Mouse (Mus musculus) lung, postnatal 0 days (tissue): ENCODE results near the gene Apon. TPM values are rescaled to one million over a fixed set of nuclear protein-coding genes. Genes with fewer than 3 reads are reported as not detected.

Experiments
- ATAC-seq: fragments of 200-750 bp; cut with Nextera tagmentation; 2 replicates; pipeline ENCODE4 v1.8.0; 2017; ENCODE audit warnings: moderate library complexity
- DNase-seq: peaks from one replicate; pipeline ENCODE4 v3.0.0-alpha.2; 2016; ENCODE audit warnings: low spot score
- H3K27ac ChIP-seq: fragments of 300-500 bp; sonication (generic); 2 replicates; pipeline ENCODE4 v1.5.1; 2014; ENCODE audit warnings: antibody characterized with exemption, mild to moderate bottlenecking, low read length, mixed read lengths
- H3K27me3 ChIP-seq: fragments of 300-500 bp; sonication (generic); replicated peaks from 2 replicates; pipeline ENCODE4 v1.6.1; 2014; ENCODE audit warnings: low read length, mixed read lengths; ENCODE audit not compliant: insufficient read depth
- H3K36me3 ChIP-seq: fragments of 300-500 bp; sonication (generic); 2 replicates; pipeline ENCODE4 v1.6.1; 2014; ENCODE audit warnings: low read length, mixed read lengths; ENCODE audit not compliant: insufficient read depth
- H3K4me1 ChIP-seq: fragments of 300-500 bp; sonication (generic); 2 replicates; pipeline ENCODE4 v1.6.1; 2014; ENCODE audit warnings: antibody characterized with exemption, low read depth, low read length, mixed read lengths; ENCODE audit not compliant: insufficient read depth
- H3K4me2 ChIP-seq: fragments of 300-500 bp; sonication (generic); replicated peaks from 2 replicates; pipeline ENCODE4 v1.6.1; 2014; ENCODE audit warnings: low read depth, mild to moderate bottlenecking, low read length, moderate library complexity, mixed read lengths
- H3K4me3 ChIP-seq: fragments of 300-500 bp; sonication (generic); 2 replicates; pipeline ENCODE4 v1.5.1; 2014; ENCODE audit warnings: low read depth, low read length
- H3K9ac ChIP-seq: fragments of 300-500 bp; sonication (generic); replicated peaks from 2 replicates; pipeline ENCODE4 v1.6.1; 2014; ENCODE audit warnings: low read depth, mild to moderate bottlenecking
- H3K9me3 ChIP-seq: fragments of 300-500 bp; sonication (generic); 2 replicates; pipeline ENCODE4 v1.6.1; 2016; ENCODE audit warnings: low read length, mixed read lengths
- CTCF ChIP-seq: IDR thresholded peaks from 2 replicates; pipeline ENCODE4 v1.5.1; 2016; ENCODE audit warnings: antibody characterized with exemption, mild to moderate bottlenecking
- EP300 ChIP-seq: IDR thresholded peaks from 2 replicates; pipeline ENCODE4 v1.6.1; 2016; ENCODE audit warnings: antibody characterized with exemption, mild to moderate bottlenecking, control low read depth
- WGBS: fragments of 180-500 bp; shearing (Covaris S2); extraction: QIAGEN DNeasy Blood & Tissue Kit; methylation state at CpG from one replicate; pipeline ENCODE4 v1.1.7; 2014; 5-methylcytosine and 5-hydroxymethylcytosine counted together
- polyA plus RNA-seq: library from polyadenylated mRNA; unstranded; fragments of >200 nt; fragmentation: Nextera tagmentation; extraction: Ambion mirVana; gene quantifications from 2 replicates; pipeline ENCODE4 v1.2.1, GENCODE M21; 2015

Gene Apon
- polyA plus RNA-seq, 1 experiment from 2014 or later, result not detected

- Histone ChIP-seq H3K9me3 (no peaks in the 10 kb centered on the region), H3K36me3 (no peaks in the 10 kb centered on the region), H3K9ac (no peak overlapping the region), H3K4me2 (no peak overlapping the region), H3K27ac (no peak overlapping the region), H3K4me3 (no peak overlapping the region), H3K4me1 (no peaks in the 10 kb centered on the region), H3K27me3 (no peaks in the 10 kb centered on the region)
- ATAC-seq (no peak), DNase-seq (no peak)
- WGBS, result 76% methylated on average over 18 of the region's 18 CpGs
- TF ChIP-seq EP300, result no peak
- TF ChIP-seq CTCF, result no peak
These were observed 13.8 kb upstream of the Apon start for GRCm38 (mm10) chr10:128240131-128240530.

- Histone ChIP-seq H3K9ac (no peak overlapping the region), H3K4me2 (no peak overlapping the region), H3K36me3 (no peaks in the 10 kb centered on the region), H3K27ac (no peak overlapping the region), H3K27me3 (no peaks in the 10 kb centered on the region), H3K9me3 (no peaks in the 10 kb centered on the region), H3K4me1 (no peaks in the 10 kb centered on the region), H3K4me3 (no peak overlapping the region)
- DNase-seq (no peak), ATAC-seq (no peak)
- WGBS, result 86% methylated on average over 8 of the region's 8 CpGs
- TF ChIP-seq EP300, result no peak
- no peak for TF ChIP-seq CTCF
These were observed 10.6 kb upstream of the Apon start for GRCm38 (mm10) chr10:128243252-128243651.

- DNase-seq (no peak), ATAC-seq (no peak)
- Histone ChIP-seq H3K36me3 (no peaks in the 10 kb centered on the region), H3K4me1 (no peaks in the 10 kb centered on the region), H3K27me3 (no peaks in the 10 kb centered on the region), H3K27ac (no peak overlapping the region), H3K4me2 (no peak overlapping the region), H3K4me3 (no peak overlapping the region), H3K9ac (no peak overlapping the region), H3K9me3 (no peaks in the 10 kb centered on the region)
- TF ChIP-seq CTCF (no peak), EP300 (no peak)
- WGBS, result 91% methylated on average over 15 of the region's 15 CpGs
These were observed 9.8 kb upstream of the Apon start for GRCm38 (mm10) chr10:128244121-128244520.

GRCm38 (mm10) chr10:128247020-128247732, 6.7 kb upstream of the Apon start:
- TF ChIP-seq CTCF, result no peak
- TF ChIP-seq EP300, result peak; percentile 76
- H3K27ac ChIP-seq, result peak overlapping the region; percentile 82
- no peak overlapping the region for H3K9ac ChIP-seq
- WGBS, result 73% methylated on average over 17 of the region's 17 CpGs
- no peaks in the 10 kb centered on the region for H3K4me1 ChIP-seq
- H3K27me3 ChIP-seq, result no peaks in the 10 kb centered on the region
- H3K4me3 ChIP-seq, result peak overlapping the region; percentile 26
- H3K36me3 ChIP-seq, result peaks cover 6% of the 10 kb centered on the region
- no peaks in the 10 kb centered on the region for H3K9me3 ChIP-seq
- H3K4me2 ChIP-seq, result peak overlapping the region; percentile 47
- DNase-seq (peak; percentile 76), ATAC-seq (peak; percentile 89)

GRCm38 (mm10) chr10:128250565-128250964, 3.3 kb upstream of the Apon start:
- DNase-seq (no peak), ATAC-seq (no peak)
- no peaks in the 10 kb centered on the region for H3K27me3 ChIP-seq
- 90% methylated on average over 13 of the region's 13 CpGs for WGBS
- no peaks in the 10 kb centered on the region for H3K4me1 ChIP-seq
- H3K9me3 ChIP-seq, result no peaks in the 10 kb centered on the region
- H3K4me3 ChIP-seq, result no peak overlapping the region
- H3K9ac ChIP-seq, result no peak overlapping the region
- no peak overlapping the region for H3K27ac ChIP-seq
- no peak overlapping the region for H3K4me2 ChIP-seq
- TF ChIP-seq CTCF, result no peak
- no peak for TF ChIP-seq EP300
- peaks cover 6% of the 10 kb centered on the region for H3K36me3 ChIP-seq

GRCm38 (mm10) chr10:128255925-128256324, 2.0 kb downstream of the Apon start:
- no peaks in the 10 kb centered on the region; the same call in 1 of the 2 replicates for H3K36me3 ChIP-seq
- no peaks in the 10 kb centered on the region for H3K9me3 ChIP-seq
- ATAC-seq, result no peak
- H3K4me1 ChIP-seq, result no peaks in the 10 kb centered on the region
- no peak overlapping the region for H3K9ac ChIP-seq
- no peak overlapping the region for H3K27ac ChIP-seq
- TF ChIP-seq CTCF (no peak), EP300 (no peak)
- no peak overlapping the region for H3K4me2 ChIP-seq
- H3K4me3 ChIP-seq, result no peak overlapping the region
- WGBS, result 79% methylated on average over 8 of the region's 8 CpGs
- no peaks in the 10 kb centered on the region for H3K27me3 ChIP-seq
- no peak for DNase-seq

- H3K9ac ChIP-seq, result no peak overlapping the region
- no peak for DNase-seq
- no peaks in the 10 kb centered on the region for H3K9me3 ChIP-seq
- H3K27ac ChIP-seq, result no peak overlapping the region
- H3K4me1 ChIP-seq, result no peaks in the 10 kb centered on the region
- ATAC-seq, result no peak
- no peaks in the 10 kb centered on the region for H3K27me3 ChIP-seq
- TF ChIP-seq CTCF (no peak), EP300 (no peak)
- H3K4me2 ChIP-seq, result no peak overlapping the region
- no peaks in the 10 kb centered on the region; the same call in 1 of the 2 replicates for H3K36me3 ChIP-seq
- no peak overlapping the region for H3K4me3 ChIP-seq
- 73% methylated on average over 8 of the region's 8 CpGs for WGBS
These were observed 2.4 kb downstream of the Apon start for GRCm38 (mm10) chr10:128256328-128256727.
